Mouse (Mus musculus): ENCODE measurements around the gene Fbxw11. TPM values are rescaled to one million over a fixed set of nuclear protein-coding genes. Genes with fewer than 3 reads are reported as not detected.
"Not testable (repeated sequence)": the region's sequence is repeated elsewhere in the genome, so short reads cannot be mapped to it uniquely, and the experiment has no call there.

Fbxw11 gene
- 10 to 100 TPM; 63.4 to 71.3 TPM for total RNA-seq (2021)
- long read RNA-seq, experiment 1, full-length matches to known transcripts = 5 of 25 reads
- long read RNA-seq, experiment 1, partial matches to known transcripts = 10 of 25 reads
- long read RNA-seq, experiment 1, other reads (novel, unspliced or antisense) = 10 of 25 reads
- long read RNA-seq, experiment 2, full-length matches to known transcripts = 14 of 47 reads
- long read RNA-seq, experiment 2, partial matches to known transcripts = 5 of 47 reads
- long read RNA-seq, experiment 2, other reads (novel, unspliced or antisense) = 28 of 47 reads

DNA sequence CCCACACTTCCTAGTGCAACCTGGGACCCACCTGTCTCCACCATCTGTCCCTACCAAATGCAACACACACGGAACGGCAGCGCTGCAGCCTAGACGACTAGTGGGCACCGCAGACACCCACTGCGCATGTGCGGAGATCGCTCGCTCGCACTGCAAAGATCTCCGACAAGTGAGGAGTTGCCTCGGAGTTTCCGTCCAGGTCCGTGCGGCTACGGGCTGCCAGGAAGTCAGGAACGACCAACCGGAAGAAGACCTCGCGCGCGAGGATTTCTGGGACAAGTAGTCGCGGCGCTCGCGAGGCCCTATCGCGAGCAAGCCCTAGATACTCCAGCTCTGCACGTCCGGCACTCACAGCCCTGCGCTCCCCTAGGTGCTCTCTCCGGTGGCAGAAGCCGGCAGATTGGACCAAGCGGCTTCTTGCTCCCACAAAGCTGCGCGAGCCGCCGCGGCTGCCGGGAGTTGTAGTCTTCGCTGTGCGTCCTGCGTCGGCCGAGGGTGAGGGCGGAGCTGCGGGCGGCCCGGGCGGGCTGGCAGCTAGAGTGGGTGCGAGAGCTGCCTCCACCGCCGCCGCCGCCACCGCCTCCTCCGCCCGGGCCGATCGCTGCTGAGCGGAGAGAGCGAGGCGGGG is at the start of gene Fbxw11:
TSS of gene Fbxw11 (plus strand) at position 476 of the 628 bp plus-strand sequence.
- peak; percentile 80 to 94 for DNase-seq (ENCODE audit: low spot score in 2 of 2)

GRCm38 (mm10) chr11:32593081-32593480 is 49.4 kb upstream of the Fbxw11 start:
- DNase-seq (ENCODE audit: low spot score in 2 of 2) = no peak

DNA sequence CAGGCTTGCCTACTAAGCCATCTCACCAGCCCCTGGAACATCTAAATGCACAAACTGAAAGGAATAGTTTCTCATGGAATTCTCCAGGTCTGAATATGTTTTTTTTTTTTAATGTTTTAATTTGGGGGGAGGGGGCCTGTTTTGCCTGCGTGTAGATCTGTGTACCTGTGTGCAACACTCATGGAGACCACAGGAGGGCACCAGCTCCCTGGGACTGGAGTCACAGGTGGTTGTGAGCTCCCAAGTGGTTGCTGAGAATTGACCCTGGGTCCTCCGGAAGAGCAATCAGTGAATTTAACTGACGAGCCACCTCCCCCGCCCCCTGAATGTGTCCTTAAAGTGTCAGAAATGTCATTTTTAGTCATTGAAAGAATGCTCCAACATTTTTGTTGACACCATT is 48.4 kb upstream of the Fbxw11 start:
- DNase-seq (ENCODE audit: low spot score in 2 of 2) = no peak

GRCm38 (mm10) chr11:32600371-32600770 is 42.2 kb upstream of the Fbxw11 start:
- no peak for DNase-seq (ENCODE audit: low spot score in 2 of 2)

GRCm38 (mm10) chr11:32601528-32602323 is 40.8 kb upstream of the Fbxw11 start:
- no peak for DNase-seq (ENCODE audit: low spot score in 2 of 2)

- no peak for DNase-seq (ENCODE audit: low spot score in 2 of 2)
Observed at GRCm38 (mm10) chr11:32604663-32605062, 37.9 kb upstream of the Fbxw11 start.

DNA sequence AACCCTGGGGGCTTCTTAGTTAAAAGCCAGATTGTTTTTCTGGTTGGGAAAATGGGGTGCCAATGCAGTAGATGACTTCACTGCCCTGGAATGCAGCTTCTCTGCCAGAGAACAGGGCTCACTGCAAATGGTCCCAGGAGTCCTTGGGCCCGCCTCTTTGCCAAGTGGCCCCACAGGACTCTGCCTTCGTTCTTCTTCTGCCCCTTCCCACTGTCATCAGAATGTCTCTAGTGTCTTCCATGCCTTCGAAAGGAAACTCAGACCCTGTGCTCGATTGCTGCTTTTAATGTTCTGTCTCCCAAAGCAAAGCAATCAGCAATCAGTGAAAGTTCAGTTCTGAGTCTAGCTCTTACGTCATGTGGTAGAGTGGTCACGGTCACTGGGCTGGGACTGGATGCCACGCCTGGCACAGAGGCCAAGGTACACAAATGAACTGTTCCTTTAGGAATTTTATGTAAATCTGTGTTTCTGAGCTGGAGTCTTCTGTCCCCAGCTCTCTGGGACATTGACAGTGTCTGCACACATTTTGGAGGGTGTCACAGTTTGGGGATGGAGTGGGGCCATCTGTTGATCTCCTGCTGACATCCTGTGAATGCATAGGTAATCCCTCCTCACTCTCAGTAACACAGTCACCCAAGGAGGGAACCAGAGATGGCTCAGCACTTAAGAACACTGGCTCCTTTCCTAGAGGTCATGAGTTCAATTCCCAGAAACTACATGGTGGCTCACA is 37.2 kb upstream of the Fbxw11 start:
- DNase-seq (ENCODE audit: low spot score in 2 of 2) = peak in 1 of 2 experiments; percentile 59

GRCm38 (mm10) chr11:32605907-32606306 is 36.6 kb upstream of the Fbxw11 start:
- no peak for DNase-seq (ENCODE audit: low spot score in 2 of 2)

- no peak for DNase-seq (ENCODE audit: low spot score in 2 of 2)
Observed at GRCm38 (mm10) chr11:32607319-32607718, 35.2 kb upstream of the Fbxw11 start.

GRCm38 (mm10) chr11:32610616-32611015 is 31.9 kb upstream of the Fbxw11 start:
- no peak for DNase-seq (ENCODE audit: low spot score in 2 of 2)

GRCm38 (mm10) chr11:32612304-32612703 is 30.2 kb upstream of the Fbxw11 start:
- DNase-seq (ENCODE audit: low spot score in 2 of 2) = no peak

DNA sequence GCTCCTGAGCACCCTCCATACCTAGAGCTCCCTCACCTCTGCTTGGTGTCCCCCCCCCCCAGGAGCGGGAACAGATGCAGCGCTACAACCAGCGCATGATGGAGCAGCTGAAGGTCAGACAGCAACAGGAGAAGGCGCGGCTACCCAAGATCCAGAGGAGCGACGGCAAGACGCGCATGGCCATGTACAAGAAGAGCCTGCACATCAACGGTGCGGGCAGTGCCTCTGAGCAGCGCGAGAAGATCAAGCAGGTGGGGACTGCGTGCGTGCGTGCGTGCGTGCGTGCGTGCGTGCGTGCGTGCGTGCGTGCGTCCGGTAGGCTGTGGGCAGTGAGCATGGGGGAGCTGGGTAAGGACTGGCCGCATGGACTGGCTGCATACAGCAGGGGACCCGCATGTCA is 28.1 kb upstream of the Fbxw11 start:
- no peak for DNase-seq (ENCODE audit: low spot score in 2 of 2)

DNA sequence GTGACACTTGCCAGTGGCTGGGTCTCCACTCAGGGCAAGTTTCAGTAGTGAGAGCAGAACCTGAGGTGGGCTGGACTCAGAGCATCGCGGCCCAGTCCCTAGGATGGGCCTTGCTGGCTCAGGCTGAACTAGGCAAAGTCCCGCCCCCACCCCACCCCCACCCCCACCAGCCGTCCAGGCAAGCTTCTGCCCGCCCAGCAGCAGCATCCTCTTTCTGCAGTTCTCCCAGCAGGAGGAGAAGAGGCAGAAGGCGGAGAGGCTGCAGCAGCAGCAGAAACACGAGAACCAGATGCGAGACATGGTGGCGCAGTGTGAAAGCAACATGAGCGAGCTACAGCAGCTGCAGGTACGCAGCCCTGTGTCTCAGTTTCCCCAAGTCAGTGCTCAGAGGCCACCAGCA is 27.0 kb upstream of the Fbxw11 start:
- DNase-seq (ENCODE audit: low spot score in 2 of 2) = no peak

DNA sequence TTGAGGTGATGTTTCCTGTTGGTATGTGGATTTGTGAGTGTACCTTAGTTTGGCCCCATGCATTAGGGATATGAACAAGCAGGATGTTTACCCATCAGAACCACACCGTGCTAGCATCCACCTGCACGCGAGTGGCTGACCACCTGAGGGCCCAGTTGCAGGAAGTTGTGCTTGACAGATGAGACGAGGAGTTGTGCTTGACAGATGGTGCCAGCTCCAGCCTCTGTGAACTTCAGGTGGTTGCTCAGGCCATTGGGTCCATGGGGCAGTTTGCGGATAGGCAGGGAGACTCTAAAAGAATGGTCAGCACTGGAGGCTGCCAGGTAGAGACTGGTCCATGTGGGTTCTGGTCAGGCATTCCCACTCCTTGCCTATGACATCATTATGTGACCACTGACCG is 26.4 kb upstream of the Fbxw11 start:
- DNase-seq (ENCODE audit: low spot score in 2 of 2) = no peak

DNA sequence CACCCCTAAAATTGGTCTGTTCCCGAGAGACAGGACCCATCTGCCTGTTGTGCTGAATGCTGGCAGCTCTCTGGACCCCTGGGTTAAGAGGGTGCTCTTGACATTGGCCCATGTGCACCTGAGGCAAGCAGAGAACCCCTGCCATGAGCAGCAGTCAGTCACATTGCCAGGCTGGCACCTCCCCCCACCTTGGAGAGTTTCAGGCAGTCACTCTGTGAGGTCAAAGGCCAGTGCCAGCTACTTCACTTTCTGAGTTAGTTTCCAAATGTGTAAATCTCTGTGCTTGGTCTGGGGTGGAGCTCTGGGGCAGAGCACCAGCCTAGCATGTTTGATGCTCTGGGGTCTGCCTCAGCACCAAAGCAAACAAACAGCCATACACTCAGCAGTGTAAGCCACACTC is 24.5 kb upstream of the Fbxw11 start:
- DNase-seq (ENCODE audit: low spot score in 2 of 2) = no peak

GRCm38 (mm10) chr11:32618641-32619040 is 23.9 kb upstream of the Fbxw11 start:
- not testable (repeated sequence) for DNase-seq (ENCODE audit: low spot score in 2 of 2)

- peak in 1 of 2 experiments; percentile 66 for DNase-seq (ENCODE audit: low spot score in 2 of 2)
Observed at GRCm38 (mm10) chr11:32619257-32619816, 23.2 kb upstream of the Fbxw11 start.

DNA sequence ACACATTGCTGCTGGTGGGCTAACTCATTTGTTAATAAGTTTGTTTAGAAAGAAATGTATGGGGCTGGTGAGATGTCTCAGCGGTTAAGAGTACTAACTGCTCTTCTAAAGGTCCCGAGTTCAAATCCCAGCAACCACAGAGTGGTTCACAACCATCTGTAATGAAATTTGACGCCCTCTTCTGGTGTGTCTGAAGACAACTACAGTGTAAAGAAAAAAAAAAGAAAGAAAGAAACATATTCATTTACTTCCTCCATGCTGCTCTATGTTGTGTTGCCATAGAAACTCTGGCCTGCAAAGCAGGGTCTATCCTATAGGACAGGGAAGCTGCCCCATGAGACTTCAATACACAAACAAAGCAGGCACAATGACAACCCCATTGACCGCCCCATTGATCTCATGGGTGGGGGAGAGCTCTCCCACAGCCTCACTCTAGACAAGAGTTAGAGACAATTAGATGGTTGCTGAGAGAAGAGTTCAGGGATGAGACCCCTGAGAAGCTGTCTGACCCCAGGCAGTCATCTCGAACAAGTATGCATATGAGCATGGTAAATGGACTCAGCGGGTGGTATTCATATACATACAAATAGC is 22.6 kb upstream of the Fbxw11 start:
- no peak for DNase-seq (ENCODE audit: low spot score in 2 of 2)

GRCm38 (mm10) chr11:32621831-32622478 is 20.6 kb upstream of the Fbxw11 start:
- DNase-seq (ENCODE audit: low spot score in 2 of 2) = no peak
